Mouse (Mus musculus) midbrain, postnatal 0 days (tissue): Measurements from ENCODE around the gene Oasl1. TPM values are rescaled to one million over a fixed set of nuclear protein-coding genes. Genes with fewer than 3 reads are reported as not detected.
"Not testable (repeated sequence)": the region's sequence is repeated elsewhere in the genome, so short reads cannot be mapped to it uniquely, and the experiment has no call there.

Experiments
- ATAC-seq: fragments of 200-750 bp; cut with Nextera tagmentation; 2 replicates; pipeline ENCODE4 v1.8.0; 2017; ENCODE audit warnings: moderate number of reproducible peaks, mild to moderate bottlenecking, moderate TSS enrichment, moderate library complexity; ENCODE audit not compliant: low FRiP score
- DNase-seq: peaks from one replicate; pipeline ENCODE4 v3.0.0-alpha.2; 2015; ENCODE audit warnings: low spot score
- H3K27ac ChIP-seq: fragments of 300-500 bp; sonication (generic); 2 replicates; pipeline ENCODE4 v1.5.1; 2014; ENCODE audit warnings: low read depth, mild to moderate bottlenecking, low read length, mixed read lengths
- H3K27me3 ChIP-seq: fragments of 300-500 bp; sonication (generic); 2 replicates; pipeline ENCODE4 v1.6.1; 2014; ENCODE audit warnings: low read length, control low read depth, mixed read lengths; ENCODE audit not compliant: insufficient read depth
- H3K36me3 ChIP-seq: fragments of 300-500 bp; sonication (generic); 2 replicates; pipeline ENCODE4 v1.6.1; 2014; ENCODE audit warnings: low read length, control low read depth, mixed read lengths; ENCODE audit not compliant: insufficient read depth
- H3K4me1 ChIP-seq: fragments of 300-500 bp; sonication (generic); 2 replicates; pipeline ENCODE4 v1.6.1; 2014; ENCODE audit warnings: mild to moderate bottlenecking, control low read depth, antibody characterized with exemption, low read length, mixed read lengths; ENCODE audit not compliant: insufficient read depth
- H3K4me2 ChIP-seq: fragments of 300-500 bp; sonication (generic); 2 replicates; pipeline ENCODE4 v1.6.1; 2014; ENCODE audit warnings: low read depth, mild to moderate bottlenecking, low read length, mixed read lengths; ENCODE audit not compliant: poor library complexity, severe bottlenecking
- H3K4me3 ChIP-seq: fragments of 300-500 bp; sonication (generic); 2 replicates; pipeline ENCODE4 v1.5.1; 2014; ENCODE audit warnings: low read depth, mild to moderate bottlenecking, low read length, moderate library complexity
- H3K9ac ChIP-seq: fragments of 300-500 bp; sonication (generic); replicated peaks from 2 replicates; pipeline ENCODE4 v1.6.1; 2014; ENCODE audit warnings: mild to moderate bottlenecking, low read length, moderate library complexity, mixed read lengths; ENCODE audit not compliant: poor library complexity, severe bottlenecking
- H3K9me3 ChIP-seq: fragments of 300-500 bp; sonication (generic); 2 replicates; pipeline ENCODE4 v1.6.1; 2016; ENCODE audit warnings: low read length, control low read depth
- CTCF ChIP-seq: IDR thresholded peaks from 2 replicates; pipeline ENCODE4 v1.5.1; 2016; ENCODE audit warnings: antibody characterized with exemption, mild to moderate bottlenecking
- WGBS: fragments of 180-500 bp; shearing (Covaris S2); extraction: QIAGEN DNeasy Blood & Tissue Kit; methylation state at CpG from one replicate; pipeline ENCODE4 v1.1.7; 2014; 5-methylcytosine and 5-hydroxymethylcytosine counted together
- polyA plus RNA-seq: library from polyadenylated mRNA; unstranded; fragments of >200 nt; fragmentation: Nextera tagmentation; extraction: Ambion mirVana; gene quantifications from 2 replicates; pipeline ENCODE4 v1.2.1, GENCODE M21; 2015
- total RNA-seq: library from RNA; depleted of rRNA; stranded (reverse); fragments of >200 nt; gene quantifications from 2 replicates; pipeline ENCODE4 v1.2.3, GENCODE M21; 2014

Oasl1 gene
- total and polyA plus RNA-seq, 2 experiments from 2014 or later: 0.32 to 3.8 TPM

GRCm38 (mm10) chr5:114931626-114932025, 8.6 kb downstream of the Oasl1 start:
- Histone ChIP-seq H3K4me2 (no peak overlapping the region), H3K27ac (no peak overlapping the region), H3K4me3 (no peak overlapping the region), H3K9me3 (no peaks in the 10 kb centered on the region), H3K36me3 (no peaks in the 10 kb centered on the region), H3K27me3 (no peaks in the 10 kb centered on the region), H3K4me1 (no peaks in the 10 kb centered on the region), H3K9ac (no peak overlapping the region)
- no peak for ATAC-seq
- TF ChIP-seq CTCF: no peak
- 68% methylated on average over 5 of the region's 5 CpGs for WGBS
- no peak for DNase-seq

DNA sequence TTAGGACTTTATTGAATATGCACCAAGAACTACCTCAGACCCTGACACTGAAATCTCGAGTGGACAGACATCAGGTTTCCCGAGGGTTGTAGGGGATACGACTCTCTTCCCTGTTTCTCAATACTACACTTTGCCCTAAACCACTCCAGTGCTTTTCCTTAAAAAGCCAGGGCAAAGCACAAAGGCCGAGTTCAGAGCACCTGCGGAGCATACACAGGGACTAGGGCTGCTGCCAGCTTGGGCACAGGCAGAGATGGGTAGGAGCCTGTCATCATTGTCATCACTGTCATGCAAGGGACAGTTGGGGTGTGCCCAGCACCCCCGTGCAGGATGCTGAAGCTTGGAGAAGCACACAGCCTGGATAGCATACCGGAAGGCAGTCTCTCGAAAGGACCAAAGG, 10.2 kb downstream of the Oasl1 start:
- Histone ChIP-seq H3K36me3 (no peaks in the 10 kb centered on the region), H3K9ac (no peak overlapping the region), H3K4me3 (no peak overlapping the region), H3K4me1 (no peaks in the 10 kb centered on the region), H3K4me2 (no peak overlapping the region), H3K27me3 (no peaks in the 10 kb centered on the region), H3K9me3 (no peaks in the 10 kb centered on the region), H3K27ac (no peak overlapping the region)
- 84% methylated on average over 8 of the region's 8 CpGs for WGBS
- no peak for TF ChIP-seq CTCF
- no peak for DNase-seq
- no peak for ATAC-seq

GRCm38 (mm10) chr5:114935838-114936237, 12.8 kb downstream of the Oasl1 start:
- DNase-seq (peak; percentile 50), ATAC-seq (no peak)
- H3K27ac ChIP-seq: no peak overlapping the region
- no peaks in the 10 kb centered on the region for H3K4me1 ChIP-seq
- no peaks in the 10 kb centered on the region for H3K27me3 ChIP-seq
- H3K4me2 ChIP-seq: no peak overlapping the region
- H3K36me3 ChIP-seq: no peaks in the 10 kb centered on the region
- 23% methylated on average over 3 of the region's 3 CpGs for WGBS
- no peak overlapping the region for H3K4me3 ChIP-seq
- TF ChIP-seq CTCF: no peak
- H3K9ac ChIP-seq: no peak overlapping the region
- no peaks in the 10 kb centered on the region for H3K9me3 ChIP-seq

- not testable (repeated sequence) for H3K4me2 ChIP-seq, H3K9me3 ChIP-seq, H3K27ac ChIP-seq, DNase-seq, H3K27me3 ChIP-seq, H3K4me1 ChIP-seq, H3K4me3 ChIP-seq, H3K9ac ChIP-seq, H3K36me3 ChIP-seq, ATAC-seq
- 61% methylated on average over 3 of the region's 3 CpGs for WGBS
- peak; percentile 56 for TF ChIP-seq CTCF
Measured at GRCm38 (mm10) chr5:114941138-114941537, 18.1 kb downstream of the Oasl1 start.

DNA sequence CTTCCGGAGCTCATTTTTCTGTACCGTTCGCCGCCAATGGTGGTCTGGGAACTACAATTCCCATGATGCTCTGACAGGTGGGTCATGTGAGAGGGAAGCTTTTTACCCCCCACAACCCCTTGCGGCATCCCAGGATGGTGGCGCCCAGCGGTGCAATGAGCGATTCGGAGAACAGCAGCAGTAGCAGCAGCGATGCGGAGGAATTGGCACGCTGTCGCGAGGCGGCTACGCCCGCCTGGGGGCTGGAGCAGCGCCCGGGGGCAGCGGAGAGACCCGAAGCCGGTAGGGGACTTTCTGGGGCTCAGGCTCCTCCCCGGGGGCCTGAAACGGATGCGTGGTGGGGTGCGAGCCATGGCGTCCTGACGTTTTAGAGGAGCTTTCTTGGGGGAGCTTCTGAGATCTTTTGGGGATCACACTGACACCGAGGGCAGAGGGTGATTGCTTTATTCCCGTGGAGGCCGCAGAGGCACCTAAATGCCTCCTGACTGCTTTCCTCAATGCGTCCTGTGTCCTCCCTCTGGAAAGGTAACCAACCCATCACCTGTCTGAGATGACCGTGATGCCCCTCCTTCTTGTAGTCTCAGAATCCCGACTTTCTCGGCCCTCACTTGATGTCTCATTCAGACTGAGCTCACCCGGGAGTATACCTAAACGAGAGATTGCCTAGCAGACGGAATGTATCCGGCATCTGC, 19.2 kb downstream of the Oasl1 start, which contains the start of gene 2210016L21Rik:
Gene 2210016L21Rik (plus strand): TSS at position 85 of the 692 bp plus-strand sequence.
- H3K9me3 ChIP-seq: no peaks in the 10 kb centered on the region
- under 1% methylated on average over 39 of the region's 39 CpGs for WGBS
- peak; percentile 48 for TF ChIP-seq CTCF
- H3K4me2 ChIP-seq: peak within 1 kb of the TSS; percentile 65
- H3K9ac ChIP-seq: peak within 1 kb of the TSS; percentile 94
- peak; percentile 90 for ATAC-seq
- H3K4me3 ChIP-seq: peak within 1 kb of the TSS; percentile 91
- peak; percentile 95 for DNase-seq
- H3K27me3 ChIP-seq: no peaks in the 10 kb centered on the region
- peaks cover 6% of the 10 kb centered on the region; the same call in 1 of the 2 replicates for H3K4me1 ChIP-seq
- H3K27ac ChIP-seq: peak within 1 kb of the TSS; percentile 94
- H3K36me3 ChIP-seq: peaks cover 17% of the 10 kb centered on the region

DNA sequence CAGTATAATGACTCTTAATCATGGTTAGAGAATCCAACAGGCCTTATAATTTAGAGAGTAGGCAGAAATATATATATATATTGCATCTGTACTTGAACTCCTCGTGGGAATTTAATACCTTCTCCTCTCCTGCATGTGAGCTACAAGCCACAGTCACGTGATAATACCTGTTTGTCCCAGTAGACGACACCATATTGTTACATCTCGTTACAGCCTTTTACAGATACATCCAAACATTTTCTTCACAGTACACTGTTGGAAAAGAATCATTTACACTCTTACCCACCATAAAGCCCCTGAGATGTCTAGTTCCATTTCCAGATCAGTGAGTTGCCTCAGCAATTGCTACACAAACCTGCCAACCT, 19.7 kb downstream of the Oasl1 start:
- no peak for TF ChIP-seq CTCF
- H3K9me3 ChIP-seq: no peaks in the 10 kb centered on the region
- ATAC-seq (0 out of 2 replicates have a peak, but pooled peaks have one; percentile 18), DNase-seq (no peak)
- peaks cover 23% of the 10 kb centered on the region for H3K36me3 ChIP-seq
- H3K27me3 ChIP-seq: no peaks in the 10 kb centered on the region
- peak overlapping the region; percentile 94 for H3K27ac ChIP-seq
- peak overlapping the region; percentile 65 for H3K4me2 ChIP-seq
- peaks cover 6% of the 10 kb centered on the region; the same call in 1 of the 2 replicates for H3K4me1 ChIP-seq
- peak overlapping the region; percentile 94 for H3K9ac ChIP-seq
- 33% methylated on average over 4 of the region's 4 CpGs for WGBS
- H3K4me3 ChIP-seq: peak overlapping the region; percentile 91
